Mouse (Mus musculus) hindbrain, postnatal 0 days (tissue): Measurements from ENCODE around the gene Dpagt1. TPM values are rescaled to one million over a fixed set of nuclear protein-coding genes. Genes with fewer than 3 reads are reported as not detected.
"Not testable (repeated sequence)": the region's sequence is repeated elsewhere in the genome, so short reads cannot be mapped to it uniquely, and the experiment has no call there.

ENCODE experiments used
- ATAC-seq: fragments of 200-750 bp; cut with Nextera tagmentation; 2 replicates; pipeline ENCODE4 v1.8.0; 2017; ENCODE audit warnings: mild to moderate bottlenecking, moderate TSS enrichment, moderate library complexity
- DNase-seq: peaks from one replicate; pipeline ENCODE4 v3.0.0-alpha.2; 2015; ENCODE audit warnings: low spot score
- H3K27ac ChIP-seq: fragments of 300-500 bp; sonication (generic); 2 replicates; pipeline ENCODE4 v1.5.1; 2014; ENCODE audit warnings: mild to moderate bottlenecking
- H3K27me3 ChIP-seq: fragments of 300-500 bp; sonication (generic); 2 replicates; pipeline ENCODE4 v1.6.1; 2014; ENCODE audit warnings: low read length, mixed read lengths; ENCODE audit not compliant: insufficient read depth
- H3K36me3 ChIP-seq: fragments of 300-500 bp; sonication (generic); 2 replicates; pipeline ENCODE4 v1.6.1; 2014; ENCODE audit warnings: low read length, mixed read lengths; ENCODE audit not compliant: insufficient read depth
- H3K4me1 ChIP-seq: fragments of 300-500 bp; sonication (generic); 2 replicates; pipeline ENCODE4 v1.6.1; 2014; ENCODE audit warnings: antibody characterized with exemption, low read length, mixed read lengths; ENCODE audit not compliant: insufficient read depth
- H3K4me2 ChIP-seq: fragments of 300-500 bp; sonication (generic); 2 replicates; pipeline ENCODE4 v1.6.1; 2014; ENCODE audit warnings: low read depth, mild to moderate bottlenecking, low read length, moderate library complexity, mixed read lengths
- H3K4me3 ChIP-seq: fragments of 300-500 bp; sonication (generic); 2 replicates; pipeline ENCODE4 v1.5.1; 2014; ENCODE audit warnings: low read length
- H3K9ac ChIP-seq: fragments of 300-500 bp; sonication (generic); replicated peaks from 2 replicates; pipeline ENCODE4 v1.6.1; 2014; ENCODE audit warnings: mild to moderate bottlenecking, low read length, moderate library complexity, mixed read lengths
- H3K9me3 ChIP-seq: fragments of 300-500 bp; sonication (generic); 2 replicates; pipeline ENCODE4 v1.6.1; 2016; ENCODE audit warnings: low read length, mixed read lengths
- CTCF ChIP-seq: IDR thresholded peaks from 2 replicates; pipeline ENCODE4 v1.5.1; 2016; ENCODE audit warnings: antibody characterized with exemption, control low read depth, low read depth
- WGBS: fragments of 180-500 bp; shearing (Covaris S2); extraction: QIAGEN DNeasy Blood & Tissue Kit; methylation state at CpG from one replicate; pipeline ENCODE4 v1.1.7; 2014; 5-methylcytosine and 5-hydroxymethylcytosine counted together
- polyA plus RNA-seq: library from polyadenylated mRNA; unstranded; fragments of >200 nt; fragmentation: Nextera tagmentation; extraction: Ambion mirVana; gene quantifications from 2 replicates; pipeline ENCODE4 v1.2.1, GENCODE M21; 2015
- total RNA-seq: library from RNA; depleted of rRNA; stranded (reverse); fragments of >200 nt; gene quantifications from 2 replicates; pipeline ENCODE4 v1.2.3, GENCODE M21; 2014

Dpagt1 gene
- total and polyA plus RNA-seq, 2 experiments from 2014 or later, result 24.6 to 30.9 TPM

DNA sequence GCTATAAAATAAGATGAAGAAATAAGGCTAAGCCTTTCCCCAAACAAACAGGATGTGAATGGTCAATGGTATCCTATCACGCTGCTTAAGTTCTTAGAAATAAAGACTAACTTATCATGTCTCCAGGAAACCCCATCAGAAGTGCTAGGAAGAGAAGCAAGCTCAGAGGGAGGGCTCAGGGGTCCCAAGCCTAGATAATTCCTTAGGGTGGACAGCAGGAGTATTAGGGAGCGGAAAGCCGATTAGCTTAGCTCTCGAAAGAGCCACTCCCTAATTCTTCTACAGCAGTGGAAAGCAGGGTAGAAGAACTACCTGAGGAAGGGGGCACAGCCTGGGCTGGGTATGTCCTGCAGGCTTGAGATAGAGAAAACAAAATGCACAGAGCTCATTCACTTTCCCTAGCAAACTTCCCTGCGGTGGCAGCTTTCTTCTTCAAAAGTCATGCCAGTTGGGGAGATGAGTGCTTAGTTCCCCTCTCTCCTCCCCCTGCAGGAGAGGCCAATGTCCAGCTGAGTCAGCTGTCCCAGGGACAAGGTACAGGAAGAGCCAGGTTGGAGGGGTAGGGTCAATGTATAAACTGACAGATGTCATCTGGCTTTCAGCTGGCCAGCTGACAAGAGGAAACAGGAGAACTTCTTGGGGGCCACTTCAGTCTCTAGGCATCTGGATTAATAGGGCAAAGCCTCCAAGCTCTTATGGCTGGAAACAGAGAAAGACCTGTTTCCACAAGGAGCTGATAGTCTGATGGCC, 7.6 kb upstream of the Dpagt1 start:
- no peak for ATAC-seq
- Histone ChIP-seq H3K27me3 (no peaks in the 10 kb centered on the region), H3K9ac (peak overlapping the region; percentile 87), H3K4me3 (peak overlapping the region; percentile 96), H3K9me3 (no peaks in the 10 kb centered on the region), H3K4me2 (peak overlapping the region; percentile 88), H3K27ac (no peak overlapping the region), H3K36me3 (peaks cover 22% of the 10 kb centered on the region), H3K4me1 (peaks cover 18% of the 10 kb centered on the region)
- DNase-seq, result no peak
- TF ChIP-seq CTCF, result no peak
- 50% methylated on average over 5 of the region's 5 CpGs for WGBS

- H3K36me3 ChIP-seq, result peaks cover 18% of the 10 kb centered on the region
- H3K4me1 ChIP-seq, result peaks cover 18% of the 10 kb centered on the region
- no peak for TF ChIP-seq CTCF
- H3K9me3 ChIP-seq, result no peaks in the 10 kb centered on the region
- 30% methylated on average over 3 of the region's 3 CpGs for WGBS
- no peaks in the 10 kb centered on the region for H3K27me3 ChIP-seq
- H3K4me3 ChIP-seq, result peak overlapping the region; percentile 96
- peak overlapping the region; percentile 87 for H3K9ac ChIP-seq
- ATAC-seq (no peak), DNase-seq (no peak)
- peak overlapping the region; percentile 88 for H3K4me2 ChIP-seq
- no peak overlapping the region for H3K27ac ChIP-seq
Measured at GRCm38 (mm10) chr9:44318826-44319095, 7.1 kb upstream of the Dpagt1 start.

GRCm38 (mm10) chr9:44319105-44319886, 6.5 kb upstream of the Dpagt1 start:
- Histone ChIP-seq H3K4me2 (peak overlapping the region; percentile 88), H3K27ac (peak overlapping the region; percentile 68), H3K9me3 (no peaks in the 10 kb centered on the region), H3K4me3 (peak overlapping the region; percentile 96), H3K27me3 (no peaks in the 10 kb centered on the region), H3K9ac (peak overlapping the region; percentile 87), H3K36me3 (peaks cover 18% of the 10 kb centered on the region), H3K4me1 (peaks cover 18% of the 10 kb centered on the region)
- 1% methylated on average over 37 of the region's 37 CpGs for WGBS
- no peak for TF ChIP-seq CTCF
- DNase-seq (peak; percentile 20), ATAC-seq (peak; percentile 5)

DNA sequence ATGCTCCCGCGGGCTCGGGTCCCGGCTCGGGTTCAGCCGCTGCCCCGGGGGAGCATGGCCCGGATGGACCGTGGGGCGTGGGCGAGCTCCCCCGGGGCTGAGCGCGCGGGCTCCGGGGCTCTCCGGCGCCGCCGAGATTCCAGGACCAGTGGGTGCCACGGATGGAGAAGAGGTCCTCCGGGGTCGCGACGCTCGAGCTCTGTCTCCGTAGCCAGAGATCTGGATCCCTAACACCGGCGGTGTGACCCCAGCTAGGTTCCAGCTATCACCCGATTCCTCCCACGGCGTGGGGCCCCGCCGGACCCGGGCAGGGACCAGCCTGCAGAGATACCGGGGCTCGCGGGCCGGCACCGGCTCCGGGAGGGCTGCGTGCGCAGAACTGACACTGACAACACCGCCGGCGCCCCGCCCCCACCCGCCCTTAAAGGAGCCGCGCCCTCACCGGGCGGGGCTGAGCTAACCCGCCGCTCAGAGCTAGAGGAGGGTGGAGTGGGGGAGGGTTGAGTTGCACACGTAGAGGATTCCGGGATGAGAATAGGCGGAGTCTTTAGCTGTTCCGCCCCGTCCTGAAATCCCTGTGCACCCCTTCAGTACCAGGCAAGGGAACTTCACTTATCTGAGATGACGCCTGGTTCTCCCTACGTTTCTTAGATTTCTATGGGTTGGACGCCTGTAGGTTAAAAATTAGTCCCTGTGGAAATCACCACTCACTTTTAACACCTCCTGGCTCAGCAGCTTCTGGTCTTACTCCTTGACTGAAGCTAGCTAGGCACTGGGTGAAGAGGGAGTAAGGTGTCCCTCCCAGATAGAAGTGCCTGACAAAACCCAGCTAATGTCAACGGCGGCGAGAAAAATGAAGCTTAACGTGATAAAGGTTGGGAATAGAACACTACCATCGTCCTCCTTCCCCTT, 5.7 kb upstream of the Dpagt1 start, which contains the start of gene C2cd2l:
Gene C2cd2l, minus strand, starts transcription at position 399 of the 912 bp plus-strand sequence.
- WGBS, result under 1% methylated on average over 65 of the region's 67 CpGs
- Histone ChIP-seq H3K4me2 (peak within 1 kb of the TSS; percentile 88), H3K9ac (peak within 1 kb of the TSS; percentile 87), H3K4me1 (peaks cover 18% of the 10 kb centered on the region), H3K9me3 (no peaks in the 10 kb centered on the region), H3K36me3 (peaks cover 11% of the 10 kb centered on the region), H3K27ac (peak within 1 kb of the TSS; percentile 68), H3K4me3 (peak within 1 kb of the TSS; percentile 96), H3K27me3 (no peaks in the 10 kb centered on the region)
- ATAC-seq (peak; percentile 99), DNase-seq (peak; percentile 98)
- TF ChIP-seq CTCF, result no peak

GRCm38 (mm10) chr9:44320799-44321133, 5.1 kb upstream of the Dpagt1 start:
- TF ChIP-seq CTCF, result no peak
- peak overlapping the region; percentile 96 for H3K4me3 ChIP-seq
- H3K36me3 ChIP-seq, result peaks cover 5% of the 10 kb centered on the region
- peaks cover 18% of the 10 kb centered on the region for H3K4me1 ChIP-seq
- H3K27ac ChIP-seq, result peak overlapping the region; percentile 68
- H3K9ac ChIP-seq, result peak overlapping the region; percentile 87
- H3K9me3 ChIP-seq, result no peaks in the 10 kb centered on the region
- WGBS, result 17% methylated on average over 6 of the region's 6 CpGs
- DNase-seq, result peak; percentile 25
- ATAC-seq, result peak; percentile 8; the same call in 1 of the 2 replicates
- peak overlapping the region; percentile 88 for H3K4me2 ChIP-seq
- no peaks in the 10 kb centered on the region for H3K27me3 ChIP-seq

DNA sequence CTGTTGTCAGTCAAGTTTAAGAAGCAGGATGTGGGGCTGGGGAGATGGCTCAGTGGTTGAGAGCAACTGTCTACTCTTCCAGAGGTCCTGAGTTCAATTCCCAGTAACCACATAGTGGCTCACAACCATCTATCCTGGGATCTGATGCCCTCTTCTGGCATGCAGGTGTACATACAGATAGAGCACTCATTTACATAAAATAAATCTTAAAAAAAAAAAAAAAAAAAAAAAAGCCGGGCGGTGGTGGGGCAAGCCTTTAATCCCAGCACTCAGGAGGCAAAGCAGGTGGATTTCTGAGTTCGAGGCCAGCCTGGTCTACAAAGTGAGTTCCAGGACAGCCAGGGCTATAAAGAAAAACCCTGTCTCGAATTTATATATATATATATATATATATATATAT, 2.2 kb upstream of the Dpagt1 start:
- not testable (repeated sequence) for H3K4me2 ChIP-seq, H3K9ac ChIP-seq, H3K9me3 ChIP-seq, H3K27ac ChIP-seq, DNase-seq, H3K4me3 ChIP-seq, H3K27me3 ChIP-seq, H3K36me3 ChIP-seq, ATAC-seq
- peaks cover 15% of the 10 kb centered on the region for H3K4me1 ChIP-seq
- WGBS, result 67% methylated on average over 4 of the region's 4 CpGs
